Mouse (Mus musculus) testis, postnatal 10 days (tissue): ENCODE data around the gene Kctd17.

Source experiments
- DNase-seq: peaks from one replicate; pipeline ENCODE4 v3.0.0; 2021; ENCODE audit warnings: low spot score

The Kctd17 gene

DNA sequence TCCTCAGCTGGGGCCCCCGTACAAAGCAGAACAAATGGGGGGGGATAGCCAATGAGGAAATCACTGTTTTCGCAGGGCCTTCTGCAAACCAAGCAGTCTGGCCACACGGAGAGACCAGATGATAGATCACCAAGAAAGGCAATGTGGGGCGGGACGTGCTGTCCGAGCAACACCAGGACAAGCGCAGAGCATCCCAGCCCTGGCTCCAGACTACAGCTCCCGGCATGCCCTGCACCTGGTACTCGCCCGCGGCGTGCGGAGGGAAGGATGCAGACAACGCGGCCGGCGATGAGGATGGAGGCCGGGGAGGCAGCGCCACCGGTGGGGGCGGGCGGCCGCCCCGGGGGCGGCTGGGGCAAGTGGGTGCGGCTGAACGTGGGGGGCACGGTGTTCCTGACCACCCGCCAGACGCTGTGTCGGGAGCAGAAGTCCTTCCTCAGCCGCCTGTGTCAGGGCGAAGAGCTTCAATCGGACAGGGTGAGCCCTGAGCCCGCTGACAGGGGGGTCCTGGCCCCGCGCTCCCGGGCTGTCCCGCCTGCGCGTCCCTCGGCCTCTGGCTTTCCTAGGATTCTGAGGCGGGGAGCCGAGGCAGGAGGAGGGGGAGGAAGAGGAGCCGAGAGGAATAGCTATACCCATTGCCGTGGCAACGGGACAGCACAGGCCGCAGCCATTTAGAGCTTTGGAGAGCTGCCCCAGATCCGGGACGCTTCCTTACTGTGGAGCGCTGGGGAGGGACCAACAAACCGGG, at the start of gene Kctd17:
TSS of gene Kctd17 (plus strand) at position 174 of the 748 bp plus-strand sequence.
- peak; percentile 84 for DNase-seq

DNA sequence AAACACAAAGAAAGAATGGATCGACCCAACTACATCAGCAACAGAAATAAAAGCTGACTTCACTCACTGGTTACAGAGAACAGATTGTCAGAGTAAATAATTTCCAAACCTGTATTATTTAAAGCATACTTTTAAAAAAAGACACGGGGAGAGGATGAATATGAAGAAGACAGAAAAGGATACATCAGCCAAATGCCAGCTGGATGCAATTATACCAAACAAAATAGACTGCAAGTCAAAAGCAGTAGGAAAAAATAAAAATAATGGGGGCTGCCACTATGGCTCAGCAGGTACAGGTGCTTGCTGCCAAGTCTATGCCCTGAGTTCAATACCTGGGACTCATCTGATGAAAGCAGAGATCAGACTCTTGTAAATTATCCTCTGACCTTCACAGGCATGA, 48.2 kb upstream of the Kctd17 start:
- DNase-seq: no peak

DNA sequence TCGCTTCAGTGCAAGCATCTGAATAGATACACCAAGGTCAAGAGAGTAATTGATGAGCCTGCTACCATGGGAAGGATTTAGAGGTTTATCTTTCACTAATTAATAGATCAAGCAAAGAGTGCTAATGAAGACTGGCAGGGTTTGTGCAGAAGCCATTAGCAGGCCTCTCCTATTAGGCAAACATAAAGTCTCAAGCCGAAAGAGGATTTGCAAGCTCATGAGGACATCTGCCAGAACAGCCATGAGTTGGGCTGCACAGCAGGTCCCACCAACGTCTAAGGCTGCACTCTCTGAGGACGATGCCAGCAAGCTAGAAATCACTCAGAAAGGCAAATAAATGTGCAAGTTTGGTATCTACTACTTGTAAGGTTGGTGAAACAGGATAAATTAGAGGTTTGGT, 47.6 kb upstream of the Kctd17 start:
- DNase-seq: no peak

DNA sequence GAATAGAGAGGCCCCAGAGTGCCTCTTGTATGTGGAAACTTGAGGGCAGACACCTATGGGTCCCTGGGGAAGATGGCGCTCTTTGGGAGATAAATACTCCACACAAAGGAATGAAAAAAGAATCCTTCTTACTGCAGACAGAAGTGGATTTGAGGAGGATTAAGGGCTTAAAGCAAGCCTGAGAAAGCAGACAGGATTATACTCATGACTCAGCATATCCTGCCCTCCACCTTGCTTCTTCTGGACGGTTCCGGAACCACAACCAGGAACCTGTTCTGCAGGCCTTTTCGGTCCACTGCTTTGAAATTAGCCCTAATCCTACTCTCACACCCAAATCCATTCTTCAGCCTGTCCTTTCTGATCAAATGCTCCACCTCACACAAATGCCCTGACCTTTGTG, 46.2 kb upstream of the Kctd17 start:
- no peak for DNase-seq

DNA sequence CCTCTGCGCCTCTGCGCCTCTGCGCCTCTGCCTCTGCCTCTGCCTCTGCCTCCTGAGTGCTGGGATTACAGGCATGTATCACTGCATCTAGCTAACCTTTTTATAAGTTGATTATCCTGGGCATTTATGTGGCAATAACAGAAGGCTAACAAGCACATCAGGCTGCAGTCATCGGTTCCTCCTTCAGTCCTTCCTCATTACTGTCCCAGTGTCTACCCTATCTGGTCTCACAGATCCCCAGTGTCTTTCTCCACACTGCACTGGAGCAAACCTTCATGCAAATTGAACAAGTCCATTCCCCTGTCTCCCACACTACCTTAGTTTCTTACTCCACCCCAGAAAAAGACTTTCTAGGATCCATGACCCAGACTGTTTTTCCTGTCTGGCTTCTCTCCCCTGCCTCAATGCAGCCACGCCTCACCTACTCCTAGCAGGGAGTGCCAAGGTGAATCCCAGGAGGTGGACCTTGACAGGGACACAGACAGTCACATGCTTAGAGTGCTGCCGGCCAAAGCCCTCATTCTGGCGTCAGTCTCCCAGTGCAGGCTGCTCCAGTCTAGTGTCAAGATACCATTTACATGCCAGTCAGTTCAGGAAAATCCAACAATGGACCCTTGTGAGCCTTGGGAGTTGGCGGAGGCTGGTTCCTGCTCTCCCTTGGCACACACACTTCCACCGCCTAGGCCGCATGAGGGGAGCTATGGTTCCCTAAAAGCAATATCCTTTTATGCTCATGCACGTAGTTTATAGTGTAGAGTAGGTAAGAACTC, 44.7 kb upstream of the Kctd17 start:
- peak; percentile 53 for DNase-seq

DNA sequence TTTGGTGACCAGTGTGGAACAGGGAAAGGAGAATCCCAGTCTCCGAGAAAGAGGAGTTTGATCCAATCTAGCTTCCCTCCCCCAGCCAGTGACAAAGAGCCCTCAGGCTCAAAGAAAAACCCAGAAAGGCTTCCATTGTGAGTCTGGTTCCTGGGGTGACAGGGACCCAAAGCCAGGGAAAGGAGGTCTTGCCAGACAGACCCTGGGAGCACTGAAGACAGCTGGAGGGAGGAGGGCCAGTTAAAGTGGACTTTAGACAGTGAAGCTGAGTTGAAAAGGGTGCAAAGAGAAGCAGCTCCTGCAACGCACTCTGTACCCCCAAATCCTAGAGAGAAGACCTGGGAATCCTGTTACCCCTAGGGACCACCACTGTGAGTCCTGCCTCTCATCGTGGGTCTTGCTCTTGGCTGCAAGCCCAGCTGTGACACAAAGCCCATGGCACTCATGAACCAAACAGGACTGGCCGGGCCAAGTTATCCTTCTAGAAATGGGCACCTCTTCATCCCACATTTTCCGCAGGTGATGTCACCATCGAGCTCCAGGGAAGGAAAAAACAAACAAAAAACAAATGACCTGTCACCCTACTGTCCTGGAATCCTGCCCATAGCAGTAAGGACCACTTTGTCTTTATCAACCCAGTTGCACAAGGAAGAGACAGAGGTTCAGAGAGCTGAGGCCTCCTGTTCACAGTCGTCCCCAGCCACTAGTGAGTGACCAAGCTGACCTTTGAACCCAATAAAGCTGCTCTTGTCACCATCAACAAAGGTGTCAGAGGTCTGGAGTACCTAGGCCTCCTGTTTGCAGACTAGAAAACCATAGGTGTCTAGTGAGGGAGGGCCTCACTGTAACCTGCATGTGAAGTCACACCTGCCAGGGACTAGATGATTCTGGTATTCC, 43.9 kb upstream of the Kctd17 start:
- DNase-seq: no peak

DNA sequence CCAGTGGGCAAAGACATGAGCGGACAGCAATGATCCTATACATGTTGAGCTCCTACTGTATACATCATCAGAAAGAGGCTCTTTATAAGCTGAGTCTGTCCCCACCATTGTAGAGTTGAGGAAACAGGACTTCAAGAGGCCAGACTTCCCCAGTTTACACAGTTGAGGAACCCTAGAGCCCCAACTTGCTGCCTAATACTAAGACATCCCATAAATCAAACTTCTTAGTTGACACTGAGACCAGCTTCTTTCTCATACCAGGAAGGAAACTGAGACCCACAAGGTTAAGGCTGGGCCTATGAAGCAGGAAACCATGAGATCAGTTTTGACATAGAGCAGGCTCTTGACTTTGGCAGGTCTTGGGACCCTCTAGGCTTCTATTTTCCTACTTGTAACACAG, 42.8 kb upstream of the Kctd17 start:
- no peak for DNase-seq

DNA sequence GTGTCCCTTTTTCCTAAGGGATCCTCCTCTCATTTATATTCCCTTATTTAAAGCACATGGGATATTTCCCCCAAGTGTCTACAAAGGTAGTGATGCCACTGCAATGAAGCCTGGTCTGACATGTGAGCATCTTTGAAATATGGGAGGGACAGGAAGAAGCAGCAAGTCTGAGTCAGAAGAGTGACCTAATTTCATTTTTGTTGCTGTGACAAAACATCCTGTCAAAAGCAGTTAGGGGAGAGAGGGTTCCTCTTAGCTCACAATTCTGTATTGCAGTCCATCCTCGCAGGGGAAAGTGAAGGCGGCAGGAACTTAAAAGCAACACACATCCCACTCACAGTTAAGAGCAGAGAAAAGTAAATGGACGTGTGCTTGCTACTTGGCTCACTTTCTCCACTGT, 37.5 kb upstream of the Kctd17 start:
- no peak for DNase-seq

DNA sequence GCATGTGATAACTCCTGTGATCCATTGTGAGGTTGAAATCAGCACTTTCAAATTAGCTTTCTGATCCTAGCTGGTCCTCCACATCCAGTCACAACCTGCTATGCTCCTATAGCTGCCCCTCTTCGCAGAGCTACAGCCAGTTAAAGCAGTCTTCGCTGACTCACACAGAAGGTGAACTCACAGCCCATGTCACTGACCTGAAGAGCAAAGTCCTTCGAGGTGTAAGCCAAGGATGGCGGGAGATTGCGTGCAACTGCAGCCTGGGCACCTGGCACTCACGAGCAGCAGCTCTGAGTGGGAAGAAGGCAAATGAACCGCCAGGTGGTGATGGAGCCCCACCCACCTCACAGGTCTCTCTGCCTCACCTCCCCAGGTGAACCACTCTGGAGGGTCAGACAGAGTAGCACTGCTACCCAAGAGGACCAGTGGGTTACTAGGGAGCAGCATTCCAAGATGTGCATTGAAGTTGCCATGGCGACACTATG, 32.8 kb upstream of the Kctd17 start, which contains the start of gene Tex33:
TSS of gene Tex33 (minus strand) at position 435 of the 485 bp plus-strand sequence.
- DNase-seq: no peak

DNA sequence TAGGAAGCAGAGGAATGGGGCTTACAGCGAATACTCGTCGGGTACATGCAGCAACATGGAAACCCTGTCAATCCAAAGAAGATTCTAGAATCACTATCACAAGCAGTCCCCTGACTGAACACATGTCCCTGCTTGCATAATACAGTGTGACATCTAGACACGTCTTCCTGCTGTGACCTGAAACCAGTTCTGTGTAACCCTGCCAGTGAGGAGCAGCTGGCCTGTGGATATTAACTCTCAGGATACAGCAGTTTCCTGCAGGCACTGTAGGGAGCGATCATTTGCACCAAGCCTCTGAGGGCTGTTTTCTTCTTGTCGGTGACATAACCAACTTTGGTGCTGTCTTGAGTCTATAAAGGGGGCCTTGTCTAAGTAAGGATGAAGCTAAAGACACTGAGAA, 27.0 kb upstream of the Kctd17 start:
- no peak for DNase-seq

DNA sequence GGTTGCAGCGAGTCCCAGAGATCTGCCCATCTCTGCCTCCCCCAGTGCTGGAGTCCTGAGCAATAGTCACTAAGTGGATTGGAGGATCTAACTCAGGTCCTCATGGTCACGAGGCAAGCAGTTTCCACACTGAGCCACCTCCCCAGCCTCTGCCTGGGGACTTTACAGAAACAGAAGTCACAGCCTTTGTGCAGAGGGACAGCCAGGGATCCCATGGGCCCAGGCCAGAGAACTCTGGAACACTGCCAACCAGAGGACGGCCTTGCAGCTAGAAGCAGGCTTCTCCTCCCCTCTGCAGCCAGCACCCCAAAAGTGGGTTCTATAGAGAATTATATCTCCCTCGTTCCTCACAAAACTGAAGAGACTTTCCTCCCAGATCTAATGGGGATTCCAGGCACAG, 26.4 kb upstream of the Kctd17 start:
- peak; percentile 77 for DNase-seq

DNA sequence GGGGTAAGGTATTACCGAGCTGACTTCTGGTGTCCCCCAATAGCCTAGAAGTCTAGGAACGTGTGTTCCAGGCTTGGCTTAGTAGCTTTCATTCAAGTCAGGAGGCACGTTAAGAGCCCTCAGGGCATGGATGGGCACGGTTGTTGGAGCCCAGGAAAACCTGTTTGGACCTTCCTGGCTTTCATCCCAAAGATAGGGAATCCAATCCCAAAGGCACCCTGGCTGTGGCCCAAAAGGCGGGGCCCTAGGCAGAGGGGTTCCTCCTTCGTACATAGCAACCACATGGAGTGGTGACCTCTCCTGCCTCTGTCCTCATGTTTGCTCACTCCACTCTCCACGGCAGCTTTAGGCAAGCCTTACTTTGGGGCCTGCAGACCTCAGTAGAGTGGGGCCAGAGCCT, 25.9 kb upstream of the Kctd17 start:
- DNase-seq: peak; percentile 81

DNA sequence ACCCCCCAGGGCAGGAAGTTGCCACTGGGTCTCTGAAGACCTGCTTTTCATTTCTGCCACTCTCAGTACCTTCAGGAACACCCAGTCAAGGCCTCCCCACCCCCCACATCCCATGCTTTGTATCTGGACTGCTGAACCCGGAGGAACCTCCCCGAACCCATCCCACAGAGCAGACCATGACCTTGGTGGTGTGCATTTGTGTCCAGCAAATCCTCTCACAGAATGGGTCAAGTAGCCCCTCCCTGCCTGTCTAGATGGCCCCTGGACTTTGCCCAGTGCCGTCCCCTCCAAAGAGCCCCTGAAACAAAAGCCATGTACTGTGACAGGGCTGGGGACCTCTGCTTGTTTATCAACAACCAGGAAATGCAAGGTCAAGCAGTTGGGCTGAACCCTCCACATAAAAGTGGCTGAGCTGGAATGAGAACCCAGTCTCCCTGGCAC, 25.0 kb upstream of the Kctd17 start:
- peak; percentile 86 for DNase-seq

DNA sequence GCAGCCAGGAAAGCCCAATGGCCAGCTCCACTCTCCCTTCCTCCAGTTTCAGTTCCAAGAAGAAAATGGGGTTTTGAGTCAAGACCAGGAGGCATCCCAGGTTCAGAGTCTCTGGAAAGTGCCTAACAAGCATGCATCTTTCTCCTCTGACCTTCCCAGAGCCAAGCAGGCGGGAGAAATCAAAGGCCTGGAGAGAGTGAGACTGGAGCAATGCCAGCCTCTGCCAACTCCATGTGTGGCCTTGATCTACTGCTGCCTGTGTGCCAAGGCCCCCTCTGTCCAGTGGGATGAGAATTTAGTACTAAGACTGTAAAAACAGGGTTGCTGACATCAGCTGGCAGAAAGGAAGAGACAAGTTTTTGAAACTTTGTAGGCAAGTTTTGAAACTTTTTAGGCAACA, 24.5 kb upstream of the Kctd17 start:
- peak; percentile 86 for DNase-seq

DNA sequence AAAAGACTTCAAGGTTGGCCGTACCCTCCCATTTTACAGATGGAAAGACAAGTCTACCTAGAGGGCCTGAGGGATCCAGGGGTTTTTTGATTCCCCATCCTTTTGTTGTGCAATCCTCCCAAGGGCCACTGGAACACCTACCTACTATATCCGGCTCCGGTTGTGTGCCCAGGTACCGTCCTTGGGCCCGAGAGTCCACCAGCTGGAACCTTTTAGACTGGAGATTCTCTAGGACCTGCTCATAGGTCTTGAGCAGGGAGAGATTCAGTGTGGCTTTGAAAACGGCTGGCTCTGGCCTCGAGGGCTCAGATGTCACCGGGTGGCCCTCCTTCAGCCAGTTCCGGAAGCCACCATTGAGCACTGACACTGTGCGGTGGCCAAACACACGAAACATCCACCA, 23.3 kb upstream of the Kctd17 start:
- no peak for DNase-seq

DNA sequence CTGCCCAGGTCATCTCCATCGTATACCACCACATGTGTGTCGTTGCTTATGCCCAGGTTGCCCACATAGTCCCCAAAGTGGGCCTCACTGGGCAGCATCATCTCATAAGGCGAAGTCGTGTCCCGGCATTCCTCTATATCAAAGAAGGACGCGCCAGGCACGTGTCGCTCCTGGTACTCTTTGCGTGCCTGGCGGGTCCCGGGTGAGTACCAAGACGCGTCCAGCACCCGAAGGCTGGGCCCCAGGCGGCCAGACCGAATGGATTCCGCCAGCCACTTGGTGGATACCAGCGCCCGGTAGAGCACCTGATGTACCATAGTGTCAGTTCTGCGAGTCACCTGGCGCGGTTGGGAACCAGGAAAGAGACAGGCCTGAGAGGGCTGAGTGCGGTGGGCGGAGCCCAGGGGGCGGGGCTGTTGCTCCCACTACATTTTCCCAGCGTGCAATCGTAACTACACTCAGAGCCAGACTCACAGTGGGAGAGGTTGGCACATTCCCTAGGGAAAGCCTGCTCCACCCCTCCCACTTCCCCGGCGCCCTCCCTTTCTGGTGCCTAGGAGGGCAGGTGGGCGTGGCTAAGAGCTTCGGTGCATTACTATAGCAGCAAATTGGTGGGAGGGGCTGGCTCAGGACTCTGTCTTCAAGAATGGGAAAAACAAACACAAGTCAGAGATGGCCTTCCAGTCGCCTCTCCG, 22.7 kb upstream of the Kctd17 start, which contains the start of gene Tst:
TSS of gene Tst (minus strand) at position 391 of the 695 bp plus-strand sequence.
- DNase-seq: peak; percentile 96

DNA sequence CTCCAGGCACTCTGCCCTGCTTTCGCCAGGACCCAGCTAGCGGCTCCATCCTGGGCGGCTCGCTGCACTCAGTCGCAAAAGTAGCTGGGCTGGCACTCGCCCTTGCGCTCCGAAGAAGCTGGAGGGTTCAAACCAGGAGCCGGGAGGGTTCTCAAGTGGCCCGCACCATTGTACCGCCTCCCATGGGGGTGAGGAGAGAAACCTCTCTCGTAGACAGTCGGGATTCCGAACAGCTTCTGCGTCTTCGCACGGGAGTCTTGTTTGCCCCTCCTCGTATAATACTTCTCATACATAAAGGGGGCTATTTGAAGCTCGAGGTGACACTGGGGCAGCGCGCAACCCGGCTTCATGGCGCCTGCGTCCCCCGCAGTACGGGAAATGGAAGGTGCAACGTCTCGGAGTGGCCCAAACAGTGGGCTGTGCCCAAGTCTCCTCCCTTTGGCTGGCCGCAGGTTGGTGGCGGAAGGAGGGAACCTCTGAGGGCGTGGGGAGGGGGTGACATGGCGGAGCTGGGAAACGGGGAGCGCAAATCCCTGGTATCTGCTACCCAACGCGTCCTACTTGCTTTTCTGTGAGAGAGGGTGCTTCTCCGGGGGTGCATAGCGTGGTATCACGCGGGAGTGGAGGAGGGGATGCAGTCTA, 21.9 kb upstream of the Kctd17 start, which contains the start of gene Mpst:
TSS of gene Mpst (plus strand) at position 124 of the 642 bp plus-strand sequence.
- DNase-seq: peak; percentile 87

DNA sequence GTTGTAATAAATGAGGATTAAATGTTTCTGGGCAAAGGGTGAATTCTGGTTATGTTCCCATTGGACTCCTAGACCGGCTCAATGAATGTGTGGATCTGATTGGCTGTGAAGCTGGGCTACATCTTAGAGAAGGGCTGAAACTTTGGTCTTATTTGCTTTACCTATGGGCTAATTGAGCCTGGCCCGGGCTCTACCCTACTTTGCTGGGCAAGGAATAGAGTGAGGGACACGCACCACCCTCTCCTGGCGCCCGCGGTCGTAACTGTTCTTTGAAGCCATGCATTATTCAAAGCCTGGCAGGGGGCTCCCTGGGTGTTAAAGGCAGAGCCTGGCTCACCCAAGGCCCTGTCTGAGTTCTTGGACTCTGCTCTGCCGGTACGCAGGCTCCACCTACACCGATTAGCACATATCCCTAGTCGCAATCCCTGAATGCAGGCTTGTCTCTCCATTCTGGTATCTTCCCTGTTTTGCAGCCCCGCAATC, 18.8 kb upstream of the Kctd17 start:
- no peak for DNase-seq

DNA sequence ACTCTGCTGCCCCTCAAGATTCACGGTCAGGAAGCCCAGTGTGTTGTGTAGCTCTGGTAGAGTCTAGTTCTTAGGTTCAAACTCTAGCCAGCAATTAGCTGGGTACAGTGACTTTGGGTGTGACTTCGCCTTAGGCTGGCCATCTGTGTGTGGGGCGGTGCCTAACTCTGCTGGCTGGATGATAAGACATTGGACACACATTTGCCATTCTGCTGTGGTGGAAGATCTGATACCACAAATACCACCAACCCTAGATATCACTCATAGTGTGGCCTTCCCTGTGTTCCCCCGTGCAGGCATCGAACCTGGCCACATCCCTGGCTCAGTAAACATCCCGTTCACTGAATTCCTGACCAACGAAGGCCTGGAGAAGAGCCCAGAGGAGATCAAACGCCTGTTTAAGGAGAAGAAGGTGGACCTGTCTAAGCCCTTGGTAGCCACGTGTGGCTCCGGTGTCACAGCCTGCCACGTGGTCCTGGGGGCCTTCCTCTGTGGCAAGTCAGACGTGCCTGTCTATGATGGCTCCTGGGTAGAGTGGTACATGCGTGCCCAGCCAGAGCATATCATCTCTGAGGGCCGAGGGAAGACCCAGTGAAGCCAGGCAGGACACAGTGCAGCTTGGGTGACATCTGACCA, 15.2 kb upstream of the Kctd17 start:
- DNase-seq: no peak

DNA sequence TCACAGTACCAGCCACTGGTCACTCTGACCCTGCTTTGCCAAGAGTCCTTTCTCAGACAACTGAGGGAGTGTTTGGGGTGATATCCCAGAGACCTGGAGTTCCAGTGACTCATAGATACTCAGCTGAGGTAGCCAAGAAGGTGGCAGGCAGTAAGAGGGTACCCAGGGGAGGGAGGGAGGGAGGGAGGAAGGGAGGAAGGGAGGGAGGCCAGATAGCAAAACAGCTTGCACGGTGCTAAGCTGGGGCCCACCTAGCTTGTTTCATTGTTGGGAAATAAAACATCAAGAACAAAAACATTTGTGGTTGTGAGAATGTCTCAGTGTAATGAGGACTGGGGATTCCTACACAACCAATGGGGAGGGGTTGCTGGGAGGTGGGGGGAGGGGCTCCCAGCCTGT, 14.6 kb upstream of the Kctd17 start:
- DNase-seq: no peak
